Mouse (Mus musculus) intestine, embryonic 14.5 days (tissue): ENCODE data around the gene Trap1a. TPM values are rescaled to one million over a fixed set of nuclear protein-coding genes. Genes with fewer than 3 reads are reported as not detected.
A peak's percentile ranks its signal among the peaks of the same experiment; 100 is the strongest.

Experiments used
- ATAC-seq: fragments of 200-750 bp; cut with Nextera tagmentation; replicated peaks from 2 replicates; pipeline ENCODE4 v1.8.0; 2017; ENCODE audit warnings: low read depth, moderate number of reproducible peaks, moderate TSS enrichment, moderate library complexity; ENCODE audit not compliant: low FRiP score, low TSS enrichment
- DNase-seq: peaks from one replicate; pipeline ENCODE4 v3.0.0-alpha.2; 2018; ENCODE audit warnings: low spot score
- H3K27ac ChIP-seq: fragments of 300-500 bp; sonication (generic); 2 replicates; pipeline ENCODE4 v1.5.1; 2014; ENCODE audit warnings: low read depth, mild to moderate bottlenecking, control low read depth
- H3K27me3 ChIP-seq: fragments of 300-500 bp; sonication (generic); replicated peaks from 2 replicates; pipeline ENCODE4 v1.6.1; 2014; ENCODE audit warnings: low read length, control low read depth; ENCODE audit not compliant: control insufficient read depth, insufficient read depth
- H3K36me3 ChIP-seq: fragments of 300-500 bp; sonication (generic); 2 replicates; pipeline ENCODE4 v1.6.1; 2014; ENCODE audit warnings: low read length, control low read depth; ENCODE audit not compliant: control insufficient read depth, insufficient read depth
- H3K4me1 ChIP-seq: fragments of 300-500 bp; sonication (generic); replicated peaks from 2 replicates; pipeline ENCODE4 v1.6.1; 2014; ENCODE audit warnings: low read length, control low read depth, mixed read lengths; ENCODE audit not compliant: control insufficient read depth, insufficient read depth
- H3K4me2 ChIP-seq: fragments of 300-500 bp; sonication (generic); 2 replicates; pipeline ENCODE4 v1.6.1; 2014; ENCODE audit warnings: low read length
- H3K4me3 ChIP-seq: fragments of 300-500 bp; sonication (generic); 2 replicates; pipeline ENCODE4 v1.5.1; 2014; ENCODE audit warnings: low read depth, low read length, control low read depth, mixed read lengths
- H3K9ac ChIP-seq: fragments of 300-500 bp; sonication (generic); 2 replicates; pipeline ENCODE4 v1.6.1; 2014; ENCODE audit warnings: mild to moderate bottlenecking, low read length
- H3K9me3 ChIP-seq: fragments of 300-500 bp; sonication (generic); 2 replicates; pipeline ENCODE4 v1.6.1; 2016; ENCODE audit warnings: low read length, control low read depth; ENCODE audit not compliant: control insufficient read depth
- WGBS: fragments of 180-500 bp; shearing (Covaris S2); extraction: QIAGEN DNeasy Blood & Tissue Kit; methylation state at CpG from one replicate; pipeline ENCODE4 v1.1.7; 2014; 5-methylcytosine and 5-hydroxymethylcytosine counted together
- polyA plus RNA-seq: library from polyadenylated mRNA; unstranded; fragments of >200 nt; fragmentation: Nextera tagmentation; extraction: Ambion mirVana; gene quantifications from 2 replicates; pipeline ENCODE4 v1.2.1, GENCODE M21; 2014

Trap1a gene
- polyA plus RNA-seq, 1 experiment from 2014 or later = not detected

- no peak overlapping the region for H3K4me3 ChIP-seq
- 79% methylated on average over 2 of the region's 2 CpGs for WGBS
- 0 out of 2 replicates have a peak, but pooled peaks cover 5% of the 10 kb centered on the region for H3K27me3 ChIP-seq
- H3K9me3 ChIP-seq = no peaks in the 10 kb centered on the region
- H3K9ac ChIP-seq = no peak overlapping the region
- no peak for DNase-seq
- H3K4me2 ChIP-seq = no peak overlapping the region
- no peak for ATAC-seq
- H3K4me1 ChIP-seq = no peaks in the 10 kb centered on the region
- H3K36me3 ChIP-seq = no peaks in the 10 kb centered on the region
- H3K27ac ChIP-seq = no peak overlapping the region
Measured at GRCm38 (mm10) chrX:139341185-139341584, 7.7 kb downstream of the Trap1a start.

DNA sequence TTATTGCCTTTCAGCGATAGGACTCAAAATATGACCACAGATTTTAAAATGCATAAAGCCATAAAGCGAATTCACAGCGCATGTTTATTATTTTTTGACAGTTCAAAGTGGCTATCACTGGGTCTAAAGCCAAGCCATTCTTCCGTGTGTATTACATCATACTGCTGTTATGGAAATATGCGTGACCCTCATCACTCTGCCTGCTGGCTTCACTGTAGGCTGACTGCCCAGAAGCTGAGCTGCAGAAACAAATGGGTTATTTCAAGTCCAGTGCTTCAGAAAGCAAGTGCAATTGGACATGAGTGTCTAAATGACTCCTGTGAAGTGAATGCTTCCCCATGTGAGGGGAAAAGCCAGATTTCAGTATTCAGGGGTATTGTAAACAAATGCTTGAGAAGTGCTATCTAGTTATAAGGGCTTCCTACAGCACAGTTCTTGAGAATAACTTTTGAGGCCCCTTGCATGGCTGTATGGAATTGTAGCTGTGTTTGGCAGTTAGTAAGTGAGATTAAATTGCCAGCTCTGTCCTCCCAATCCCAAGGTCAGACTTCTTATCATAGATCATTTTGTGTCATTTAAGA is 18.8 kb downstream of the Trap1a start:
- no peak overlapping the region for H3K4me3 ChIP-seq
- H3K27me3 ChIP-seq = peaks cover 10% of the 10 kb centered on the region
- H3K9me3 ChIP-seq = no peaks in the 10 kb centered on the region
- no peak overlapping the region for H3K27ac ChIP-seq
- ATAC-seq = no peak
- WGBS = 52% methylated on average over 5 of the region's 5 CpGs
- DNase-seq = no peak
- no peaks in the 10 kb centered on the region for H3K36me3 ChIP-seq
- no peaks in the 10 kb centered on the region for H3K4me1 ChIP-seq
- H3K4me2 ChIP-seq = no peak overlapping the region
- H3K9ac ChIP-seq = no peak overlapping the region

- Histone ChIP-seq H3K4me2 (no peak overlapping the region), H3K36me3 (no peaks in the 10 kb centered on the region), H3K27me3 (peaks cover 5% of the 10 kb centered on the region; the same call in 1 of the 2 replicates), H3K4me1 (no peaks in the 10 kb centered on the region), H3K4me3 (no peak overlapping the region), H3K9ac (no peak overlapping the region), H3K9me3 (no peaks in the 10 kb centered on the region), H3K27ac (no peak overlapping the region)
- 51% methylated on average over 7 of the region's 7 CpGs for WGBS
- no peak for DNase-seq
- no peak; the same call in 1 of the 2 replicates for ATAC-seq
Measured at GRCm38 (mm10) chrX:139357639-139358260, 24.3 kb downstream of the Trap1a start.

GRCm38 (mm10) chrX:139358361-139358760 is 24.9 kb downstream of the Trap1a start:
- Histone ChIP-seq H3K27me3 (peaks cover 5% of the 10 kb centered on the region; the same call in 1 of the 2 replicates), H3K4me1 (no peaks in the 10 kb centered on the region), H3K27ac (no peak overlapping the region), H3K4me3 (no peak overlapping the region), H3K36me3 (no peaks in the 10 kb centered on the region), H3K9me3 (no peaks in the 10 kb centered on the region), H3K4me2 (no peak overlapping the region), H3K9ac (no peak overlapping the region)
- ATAC-seq (no peak), DNase-seq (no peak)
- 70% methylated on average over 16 of the region's 18 CpGs for WGBS

- H3K4me3 ChIP-seq = no peak overlapping the region
- H3K9ac ChIP-seq = no peak overlapping the region
- H3K36me3 ChIP-seq = no peaks in the 10 kb centered on the region
- no peak for DNase-seq
- WGBS = 82% methylated on average over 3 of the region's 3 CpGs
- no peak overlapping the region for H3K4me2 ChIP-seq
- H3K27ac ChIP-seq = no peak overlapping the region
- H3K4me1 ChIP-seq = no peaks in the 10 kb centered on the region
- ATAC-seq = peak; percentile 47; the same call in 1 of the 2 replicates
- H3K27me3 ChIP-seq = no peaks in the 10 kb centered on the region
- no peaks in the 10 kb centered on the region for H3K9me3 ChIP-seq
Measured at GRCm38 (mm10) chrX:139366837-139367528, 33.5 kb downstream of the Trap1a start.

DNA sequence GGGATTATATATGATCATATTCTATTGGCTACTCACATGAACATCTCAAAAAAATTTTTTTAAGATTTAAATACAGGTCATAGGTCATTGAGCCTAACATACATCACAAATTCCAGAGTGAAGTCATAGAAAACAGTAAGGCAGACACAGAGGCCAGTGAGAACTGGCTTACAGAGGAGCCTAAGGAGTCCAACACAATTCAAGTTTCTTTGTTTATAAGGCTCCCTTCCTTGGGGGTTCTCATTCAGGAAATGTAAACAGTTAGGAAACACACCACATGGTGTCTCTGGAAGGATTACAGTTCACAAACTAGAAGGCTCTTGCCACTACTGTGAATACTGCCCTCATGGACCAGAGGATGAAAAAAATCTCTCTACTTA is 34.0 kb downstream of the Trap1a start:
- H3K9me3 ChIP-seq = no peaks in the 10 kb centered on the region
- H3K4me2 ChIP-seq = no peak overlapping the region
- DNase-seq (no peak), ATAC-seq (no peak)
- H3K36me3 ChIP-seq = no peaks in the 10 kb centered on the region
- H3K27me3 ChIP-seq = no peaks in the 10 kb centered on the region
- no peak overlapping the region for H3K9ac ChIP-seq
- H3K4me3 ChIP-seq = no peak overlapping the region
- H3K27ac ChIP-seq = no peak overlapping the region
- no peaks in the 10 kb centered on the region for H3K4me1 ChIP-seq

GRCm38 (mm10) chrX:139369122-139369521 is 35.6 kb downstream of the Trap1a start:
- H3K27me3 ChIP-seq = no peaks in the 10 kb centered on the region
- WGBS = 51% methylated on average over 4 of the region's 4 CpGs
- H3K4me2 ChIP-seq = no peak overlapping the region
- H3K27ac ChIP-seq = no peak overlapping the region
- no peak overlapping the region for H3K4me3 ChIP-seq
- no peaks in the 10 kb centered on the region for H3K36me3 ChIP-seq
- no peaks in the 10 kb centered on the region for H3K9me3 ChIP-seq
- no peak for DNase-seq
- no peaks in the 10 kb centered on the region for H3K4me1 ChIP-seq
- no peak overlapping the region for H3K9ac ChIP-seq
- no peak for ATAC-seq

DNA sequence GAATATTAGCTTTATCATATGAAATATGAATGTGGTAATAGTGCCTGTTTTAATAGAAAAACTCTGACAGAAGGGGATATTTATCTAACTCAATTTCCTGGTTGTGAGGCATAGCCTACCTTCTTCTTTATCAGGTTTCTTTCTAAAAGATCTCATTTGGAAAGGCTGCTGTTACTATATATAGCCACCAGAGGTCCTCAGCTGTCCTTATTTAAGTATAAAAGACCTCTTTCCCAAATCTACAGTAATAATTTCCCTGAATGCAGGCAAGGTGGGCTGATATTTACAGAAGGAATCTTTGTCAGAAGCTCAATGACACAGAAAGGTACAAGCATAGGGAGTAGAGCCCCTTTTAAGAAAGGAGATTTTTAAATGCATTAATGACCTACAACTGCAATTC is 39.2 kb downstream of the Trap1a start:
- ATAC-seq = no peak
- Histone ChIP-seq H3K4me2 (no peak overlapping the region), H3K9me3 (no peaks in the 10 kb centered on the region), H3K36me3 (no peaks in the 10 kb centered on the region), H3K9ac (no peak overlapping the region), H3K4me3 (no peak overlapping the region), H3K27me3 (no peaks in the 10 kb centered on the region), H3K27ac (no peak overlapping the region), H3K4me1 (no peaks in the 10 kb centered on the region)
- no peak for DNase-seq
